Mouse (Mus musculus) brain, embryonic 14.5 days (tissue): Measurements from ENCODE around the gene Abcg4. TPM values are rescaled to one million over a fixed set of nuclear protein-coding genes. Genes with fewer than 3 reads are reported as not detected.
A peak's percentile ranks its signal among the peaks of the same experiment; 100 is the strongest.

Experiments
- DNase-seq: peaks from one replicate; pipeline ENCODE4 v3.0.0-alpha.2; 2011; ENCODE audit warnings: low read depth
- CTCF ChIP-seq: fragments of 200-500 bp; IDR thresholded peaks from 2 replicates; pipeline ENCODE4 v1.5.1; 2012; ENCODE audit warnings: inconsistent platforms, mild to moderate bottlenecking, moderate library complexity, borderline replicate concordance; ENCODE audit not compliant: insufficient read depth, insufficient read length; ENCODE audit errors: extremely low read depth
- POLR2A ChIP-seq: fragments of 200-500 bp; IDR thresholded peaks from 2 replicates; pipeline ENCODE4 v1.6.1; 2012; ENCODE audit warnings: mild to moderate bottlenecking, inconsistent platforms, borderline replicate concordance; ENCODE audit not compliant: poor library complexity, insufficient read depth, insufficient read length, severe bottlenecking; ENCODE audit errors: extremely low read depth
- polyA plus RNA-seq: library from polyadenylated mRNA; depleted of rRNA; stranded (reverse); fragments of >200 nt; gene quantifications from 2 replicates; pipeline ENCODE4 v1.2.3, GENCODE M21; 2012

Gene Abcg4
- polyA plus RNA-seq, 1 experiment, result 72.9 TPM

DNA sequence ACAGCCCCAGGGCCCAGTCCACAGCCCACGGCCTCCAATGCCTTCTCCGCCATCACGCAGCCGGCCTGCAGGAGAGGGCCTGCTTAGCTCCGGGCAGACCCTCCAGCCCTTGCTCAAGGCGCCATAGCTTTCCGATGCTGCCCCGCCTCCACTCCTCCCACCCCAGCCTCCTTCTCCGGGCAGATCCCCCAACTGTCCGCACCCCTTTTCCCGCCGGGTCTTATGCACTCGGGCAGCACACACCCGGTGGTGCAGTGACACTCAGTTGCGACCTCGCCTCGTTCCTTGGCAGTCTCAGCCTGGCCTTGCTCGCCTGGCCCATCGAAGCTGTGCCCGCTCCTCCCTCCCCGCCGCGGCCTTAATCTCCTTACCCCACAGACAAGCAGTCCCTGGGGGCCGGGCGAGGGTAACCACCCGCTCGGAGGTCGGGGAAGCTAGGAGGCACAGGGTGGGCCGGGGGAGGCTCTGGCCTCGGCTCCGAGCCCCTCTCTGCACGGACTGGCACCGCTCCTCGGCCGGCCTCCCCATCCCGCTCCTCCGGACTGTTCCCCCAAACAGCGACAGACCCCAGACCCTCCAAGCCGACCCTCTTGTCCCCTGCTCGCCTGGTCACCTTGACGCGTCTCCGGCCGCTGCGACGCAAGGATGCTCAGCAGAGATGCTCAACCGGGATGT, 877 bp downstream of the Abcg4 start:
- DNase-seq, result peak; percentile 71
- TF ChIP-seq POLR2A (0 out of 2 replicates have a peak, but pooled peaks have one; percentile 2), CTCF (no peak)

GRCm38 (mm10) chr9:44287003-44287400, 1.4 kb downstream of the Abcg4 start:
- TF ChIP-seq CTCF (no peak), POLR2A (no peak)

DNA sequence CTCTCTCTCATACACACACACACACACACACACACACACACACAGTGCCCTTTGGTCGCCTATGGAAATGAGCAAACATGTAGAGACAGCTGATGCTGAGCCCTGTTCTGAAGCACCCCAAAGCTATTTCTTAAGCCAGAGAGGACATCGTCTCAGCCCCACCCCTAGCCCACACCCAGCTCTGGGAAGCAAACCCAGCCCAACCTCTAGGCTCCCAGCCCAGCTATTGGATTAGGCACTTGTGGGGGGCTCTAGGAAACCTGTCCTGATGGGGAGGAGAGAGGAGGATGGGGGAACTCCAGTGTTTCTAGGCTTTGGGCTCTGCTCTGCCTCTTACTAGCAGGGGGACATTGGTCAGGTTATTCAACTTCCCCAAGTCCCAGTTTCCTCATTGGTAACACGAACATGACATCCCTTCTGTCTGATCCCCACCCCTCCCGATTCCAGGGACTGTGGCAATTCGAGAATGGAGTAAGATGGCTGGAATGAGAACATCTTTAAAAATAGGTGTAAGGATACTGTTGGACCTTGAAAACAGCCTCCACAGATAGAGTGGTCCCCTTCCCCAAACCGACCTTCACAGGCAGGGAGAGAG, 2.1 kb downstream of the Abcg4 start:
- no peak for DNase-seq
- TF ChIP-seq POLR2A (no peak), CTCF (no peak)

More at GRCm38 (mm10) chr9:44287003-44287400, 1.4 kb downstream of the Abcg4 start:
- DNase-seq, result peak; percentile 16

DNA sequence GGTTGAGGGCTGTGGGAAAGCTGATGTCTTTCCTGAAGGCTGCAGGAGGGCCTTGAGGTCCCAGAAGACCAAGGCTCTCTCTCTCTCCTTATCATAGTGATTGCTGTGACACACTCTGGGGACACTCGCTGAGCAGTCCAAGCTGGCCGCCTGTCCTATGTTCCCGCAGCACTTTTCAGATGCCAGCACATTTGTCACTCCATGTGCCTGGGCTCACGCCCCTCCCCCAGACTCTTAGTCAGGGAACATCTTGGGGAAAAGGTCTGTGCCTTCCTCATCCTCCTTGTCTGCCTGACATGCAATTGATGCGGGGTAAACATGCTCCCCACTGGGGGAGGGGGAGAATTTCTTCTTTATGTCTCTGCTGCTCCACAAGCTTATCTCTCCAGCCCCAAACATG, 5.2 kb downstream of the Abcg4 start:
- TF ChIP-seq POLR2A, result no peak
- no peak for TF ChIP-seq CTCF
- DNase-seq, result no peak

GRCm38 (mm10) chr9:44269973-44270372, 18.4 kb downstream of the Abcg4 start:
- no peak for DNase-seq
- TF ChIP-seq CTCF (no peak), POLR2A (no peak)

- TF ChIP-seq CTCF (peak; percentile 30; the same call in 1 of the 2 replicates), POLR2A (no peak)
- no peak for DNase-seq
These were observed 19.3 kb downstream of the Abcg4 start for GRCm38 (mm10) chr9:44269077-44269476.

DNA sequence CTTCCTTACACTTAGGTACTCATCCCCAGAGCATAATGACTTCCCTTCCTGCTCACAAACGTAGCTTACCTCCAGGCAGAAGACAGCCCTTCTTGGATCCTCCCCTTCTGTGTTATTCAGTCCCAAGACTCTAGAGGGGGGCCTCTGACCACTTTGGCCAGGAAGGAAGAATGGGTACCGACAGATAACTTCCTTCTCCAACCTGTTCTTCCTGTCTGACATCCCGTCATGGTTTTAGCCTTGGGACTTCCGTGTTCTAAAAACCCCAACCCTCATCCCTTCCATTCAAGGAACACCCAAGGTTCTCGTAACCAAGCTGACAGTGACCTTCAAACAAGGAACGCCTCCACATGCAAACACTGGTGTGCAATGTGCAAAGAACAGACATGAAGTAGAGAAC, 20.0 kb downstream of the Abcg4 start, which contains the start of gene Nlrx1:
TSS of gene Nlrx1 (minus strand) at position 168 of the 400 bp plus-strand sequence.
- DNase-seq, result no peak
- TF ChIP-seq POLR2A (no peak), CTCF (no peak)

GRCm38 (mm10) chr9:44268027-44268360, 20.4 kb downstream of the Abcg4 start:
- TF ChIP-seq POLR2A (peak; percentile 46), CTCF (peak; percentile 60)
- peak; percentile 92 for DNase-seq

- no peak for TF ChIP-seq CTCF
- TF ChIP-seq POLR2A, result no peak
- peak; percentile 31 for DNase-seq
These were observed 20.9 kb downstream of the Abcg4 start for GRCm38 (mm10) chr9:44267319-44268026.

DNA sequence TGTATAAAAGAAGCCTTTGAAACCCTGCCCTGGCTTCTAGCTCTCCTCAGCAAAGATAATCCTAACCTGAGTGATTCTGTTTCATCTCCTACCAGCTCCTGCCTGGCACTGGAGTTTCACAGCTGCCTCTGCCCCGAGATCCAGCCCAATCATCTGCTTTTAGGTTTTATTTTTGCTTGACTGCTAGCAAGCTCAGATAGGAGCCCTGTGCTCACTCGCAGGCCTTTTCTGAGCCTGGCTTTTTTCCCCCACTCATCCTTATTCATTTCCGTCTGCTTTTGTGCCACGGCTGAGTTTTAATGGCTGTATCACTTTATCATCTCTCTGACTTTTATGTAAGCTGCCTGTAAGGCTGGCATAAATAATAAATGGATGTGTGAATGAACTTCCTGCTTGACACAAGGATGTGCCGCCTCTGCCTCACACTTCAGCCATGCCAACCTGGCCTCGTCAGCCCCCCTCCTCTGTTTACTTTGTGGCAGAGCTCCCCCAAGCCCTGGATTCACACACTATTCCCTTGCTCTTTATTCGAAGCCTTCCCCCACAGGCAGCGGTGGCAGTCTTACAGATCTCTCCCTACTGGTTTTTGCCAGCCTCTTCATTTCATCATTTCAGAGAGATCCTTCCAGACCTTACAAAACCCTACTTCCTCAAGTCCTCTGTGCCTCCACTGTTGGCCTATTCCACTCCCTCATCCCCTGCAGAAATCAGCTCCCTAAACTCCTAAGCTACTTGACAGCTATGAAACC, 21.8 kb downstream of the Abcg4 start:
- TF ChIP-seq CTCF, result no peak
- TF ChIP-seq POLR2A, result no peak
- DNase-seq, result peak; percentile 30

GRCm38 (mm10) chr9:44261388-44261787, 27.0 kb downstream of the Abcg4 start:
- no peak for TF ChIP-seq CTCF
- no peak for TF ChIP-seq POLR2A
- no peak for DNase-seq

GRCm38 (mm10) chr9:44259014-44259413, 29.4 kb downstream of the Abcg4 start:
- TF ChIP-seq POLR2A (no peak), CTCF (no peak)
- no peak for DNase-seq

DNA sequence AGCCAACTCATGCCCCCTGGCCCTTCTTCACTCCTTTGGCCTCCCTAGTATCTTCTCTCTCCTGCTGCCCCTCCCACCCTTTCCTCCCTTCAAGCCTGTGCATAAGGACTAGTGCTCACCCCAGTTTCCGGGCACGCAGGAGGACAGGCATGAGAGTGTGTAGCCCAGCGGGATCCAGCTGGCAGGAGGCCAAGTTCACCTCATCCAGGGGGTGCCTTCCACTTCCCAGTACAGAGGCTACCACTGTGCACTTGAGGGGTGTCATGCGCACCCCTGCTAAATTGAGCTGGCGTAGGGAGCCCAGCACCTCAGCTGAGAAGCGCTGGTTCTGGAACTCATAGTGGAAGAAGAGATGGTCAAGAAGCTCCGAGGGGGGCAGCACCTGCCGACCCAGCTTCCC, 32.2 kb downstream of the Abcg4 start:
- DNase-seq, result peak; percentile 12
- TF ChIP-seq POLR2A, result no peak
